Mouse (Mus musculus) neural tube, embryonic 10.5 days (tissue): ENCODE results near the gene Eci1.

Experiments used
- DNase-seq: peaks from one replicate; pipeline ENCODE4 v3.0.0-alpha.2; 2017; ENCODE audit warnings: low spot score; ENCODE audit errors: extremely low spot score

The Eci1 gene

DNA sequence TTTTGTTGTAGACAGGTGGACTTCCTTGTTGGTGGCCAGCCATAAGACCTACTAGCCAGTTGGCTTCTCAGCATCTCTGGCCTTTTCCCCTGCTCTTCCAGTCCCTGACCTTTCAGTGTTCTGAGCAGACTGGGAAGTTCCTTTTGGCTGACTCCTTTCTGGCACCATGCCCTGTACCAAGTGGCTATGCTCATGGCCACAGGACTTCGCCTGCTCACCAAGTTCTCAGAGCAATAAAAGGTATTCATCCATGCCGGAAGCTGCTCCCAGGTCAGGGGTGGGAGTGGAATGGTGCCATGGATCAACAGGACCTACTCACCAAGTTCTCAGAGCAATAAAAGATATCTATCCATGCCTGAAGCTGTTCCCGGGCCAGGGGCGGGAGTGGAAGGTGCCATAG, 46.1 kb downstream of the Eci1 start:
- DNase-seq = no peak

DNA sequence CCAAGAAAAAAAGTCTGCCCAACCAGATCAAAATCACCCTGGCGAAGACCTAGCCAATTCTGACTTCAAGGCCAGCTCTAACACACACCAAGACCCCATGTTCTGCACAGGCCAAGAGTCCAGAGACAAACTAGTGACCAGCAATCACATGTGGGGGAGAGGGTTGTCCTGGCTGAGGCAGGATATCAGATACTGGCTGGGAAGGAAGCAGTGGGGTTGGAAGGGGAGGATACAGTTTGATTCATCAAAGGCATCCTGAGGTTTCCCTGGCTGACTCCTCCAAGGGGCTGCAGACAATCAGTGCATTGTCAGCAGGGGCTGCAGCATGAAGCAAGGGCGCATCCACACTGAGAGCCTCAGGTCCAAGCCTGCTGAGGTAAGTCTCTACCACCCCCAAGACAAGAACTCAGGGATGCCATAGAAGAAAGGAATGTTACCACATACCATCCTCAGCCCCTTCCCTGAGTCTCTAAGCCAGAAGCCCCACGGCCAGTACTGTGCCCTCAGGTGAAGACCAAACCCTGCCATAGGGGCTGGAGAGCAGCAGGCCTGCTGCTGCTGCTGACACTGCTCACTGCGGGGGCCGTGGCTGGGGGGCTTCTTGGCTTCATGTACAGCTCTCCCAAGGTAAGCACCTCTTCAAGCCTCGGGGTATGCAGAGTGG, 47.3 kb downstream of the Eci1 start, which contains the start of gene Bricd5:
Gene Bricd5, plus strand, starts transcription at position 273 of the 664 bp plus-strand sequence.
- no peak for DNase-seq

GRCm38 (mm10) chr17:24474557-24474956, 48.1 kb downstream of the Eci1 start:
- DNase-seq = no peak

GRCm38 (mm10) chr17:24475586-24475985, 49.1 kb downstream of the Eci1 start:
- DNase-seq = no peak

GRCm38 (mm10) chr17:24476022-24476776, 49.8 kb downstream of the Eci1 start:
- DNase-seq = no peak

- DNase-seq = no peak
Measured at GRCm38 (mm10) chr17:24477053-24477984, 50.9 kb downstream of the Eci1 start.

GRCm38 (mm10) chr17:24477985-24478600, 51.7 kb downstream of the Eci1 start:
- no peak for DNase-seq

DNA sequence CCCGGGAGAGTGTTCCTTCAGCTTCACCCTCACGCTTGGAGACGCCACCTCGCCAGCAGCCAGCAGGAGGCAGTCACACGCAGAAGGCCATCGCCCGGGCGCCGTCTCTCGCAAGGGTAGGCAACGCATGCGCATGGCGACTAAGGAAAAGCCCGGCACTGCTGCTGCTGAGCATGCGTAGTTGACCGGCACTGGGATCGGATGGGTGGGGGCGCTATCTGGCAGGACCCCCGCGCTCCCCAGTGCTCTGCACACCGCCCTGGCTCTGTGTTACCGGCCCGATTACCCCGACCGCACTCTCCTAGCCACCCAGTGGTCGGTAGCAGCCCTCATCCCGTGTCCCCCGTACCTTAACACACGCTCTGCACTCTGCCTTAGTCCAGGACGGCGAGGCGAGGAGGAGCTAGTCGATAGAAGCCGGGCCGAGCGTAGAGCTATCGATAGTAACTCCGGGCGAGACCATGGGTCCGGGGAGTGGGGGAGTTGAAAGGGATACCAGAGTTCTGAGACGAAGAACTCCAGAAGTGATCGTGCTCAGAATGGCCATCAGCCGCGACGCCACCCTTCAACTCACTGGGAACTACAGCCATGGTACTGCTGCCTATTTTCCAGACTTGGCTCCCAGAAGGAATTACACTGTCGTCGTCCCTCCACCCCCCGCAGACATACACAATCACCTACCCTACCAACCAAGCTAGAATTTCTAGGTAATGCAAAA, 52.4 kb downstream of the Eci1 start, which contains the start of gene Mlst8:
Gene Mlst8, minus strand, starts transcription at position 416 of the 718 bp plus-strand sequence.
- DNase-seq = peak; percentile 99

- no peak for DNase-seq
Measured at GRCm38 (mm10) chr17:24479431-24479830, 53.0 kb downstream of the Eci1 start.

- DNase-seq = no peak
Measured at GRCm38 (mm10) chr17:24480201-24480826, 53.9 kb downstream of the Eci1 start.

DNA sequence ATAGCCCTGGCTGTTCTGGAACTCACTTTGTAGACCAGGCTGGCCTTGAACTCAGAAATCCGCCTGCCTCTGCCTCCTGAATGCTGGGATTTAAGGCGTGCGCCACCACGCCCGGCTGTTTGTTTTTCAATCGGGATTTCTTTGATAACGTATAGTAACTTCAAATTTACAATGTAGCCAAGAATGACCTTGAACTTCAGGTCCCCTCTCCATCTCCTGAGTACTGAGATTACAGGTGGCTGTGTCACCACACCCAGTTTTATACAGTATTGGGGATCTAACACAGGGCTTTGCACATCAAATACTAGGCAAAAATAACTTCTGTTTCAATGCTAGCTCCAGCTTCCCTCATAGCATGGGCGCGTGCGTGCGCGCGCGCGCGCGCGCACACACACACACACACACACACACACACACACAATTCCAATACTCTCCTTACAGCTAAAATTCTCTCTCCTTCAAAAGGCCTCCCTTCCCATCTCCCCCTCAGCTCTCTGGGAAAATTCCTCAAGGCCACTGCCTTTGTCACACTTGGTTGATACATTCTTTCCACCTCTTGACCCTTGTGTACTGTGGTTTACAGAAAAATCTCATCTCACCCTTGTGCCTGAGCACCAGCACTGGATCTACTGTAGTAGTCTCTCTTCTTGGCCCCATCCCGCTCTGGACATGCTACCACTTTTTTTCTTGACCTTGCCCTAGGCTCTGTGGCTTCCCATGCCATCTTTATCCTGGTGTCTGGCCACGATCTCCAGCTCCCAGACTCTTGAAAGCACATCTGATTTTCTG, 54.8 kb downstream of the Eci1 start:
- no peak for DNase-seq

DNA sequence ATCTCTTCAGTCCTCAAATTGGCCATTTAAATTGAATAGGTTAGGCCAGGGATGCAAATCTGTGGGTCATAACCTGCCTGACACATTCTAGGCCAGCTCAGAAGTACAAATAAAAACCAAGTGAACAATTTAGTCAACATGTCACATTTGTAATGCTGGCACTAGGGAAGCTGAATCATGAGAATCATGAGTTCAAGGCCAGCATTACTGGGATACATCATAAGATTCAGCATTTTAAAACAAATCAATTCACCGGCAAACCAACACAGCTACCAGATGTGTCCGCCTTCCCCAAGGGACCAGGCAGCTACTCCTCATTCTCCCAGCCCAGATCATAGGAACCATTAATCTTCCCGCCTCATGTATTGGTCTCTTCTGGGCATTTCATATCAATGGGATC, 57.1 kb downstream of the Eci1 start:
- DNase-seq = no peak

GRCm38 (mm10) chr17:24485090-24485860, 58.8 kb downstream of the Eci1 start:
- peak; percentile 14 for DNase-seq

DNA sequence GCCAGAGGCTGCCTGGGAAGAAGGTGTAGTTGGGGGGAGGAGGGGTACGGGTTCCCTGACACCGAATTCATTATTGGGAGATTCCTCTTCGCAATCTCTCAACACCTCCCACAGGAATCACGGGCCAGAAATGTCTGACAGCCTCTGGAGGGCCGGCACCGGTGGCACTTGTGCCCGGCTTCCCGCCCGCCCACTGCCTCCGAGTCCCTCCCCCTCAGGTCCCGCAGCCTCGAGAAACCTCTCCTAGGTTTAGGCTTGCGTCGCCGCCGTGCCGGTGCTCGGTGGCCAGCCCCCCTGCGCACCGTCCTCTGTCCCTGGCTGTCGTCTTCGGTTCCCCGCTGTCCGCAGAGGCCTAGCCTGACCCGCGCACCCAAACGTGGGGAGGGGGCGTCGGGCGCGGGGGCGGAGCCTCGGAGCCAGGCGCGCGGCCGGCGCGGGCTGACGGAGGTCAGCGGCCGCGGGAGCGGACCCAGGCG, 61.8 kb downstream of the Eci1 start, which contains the start of gene Caskin1:
Gene Caskin1, plus strand, starts transcription at position 416 of the 476 bp plus-strand sequence.
- DNase-seq = peak; percentile 60

DNA sequence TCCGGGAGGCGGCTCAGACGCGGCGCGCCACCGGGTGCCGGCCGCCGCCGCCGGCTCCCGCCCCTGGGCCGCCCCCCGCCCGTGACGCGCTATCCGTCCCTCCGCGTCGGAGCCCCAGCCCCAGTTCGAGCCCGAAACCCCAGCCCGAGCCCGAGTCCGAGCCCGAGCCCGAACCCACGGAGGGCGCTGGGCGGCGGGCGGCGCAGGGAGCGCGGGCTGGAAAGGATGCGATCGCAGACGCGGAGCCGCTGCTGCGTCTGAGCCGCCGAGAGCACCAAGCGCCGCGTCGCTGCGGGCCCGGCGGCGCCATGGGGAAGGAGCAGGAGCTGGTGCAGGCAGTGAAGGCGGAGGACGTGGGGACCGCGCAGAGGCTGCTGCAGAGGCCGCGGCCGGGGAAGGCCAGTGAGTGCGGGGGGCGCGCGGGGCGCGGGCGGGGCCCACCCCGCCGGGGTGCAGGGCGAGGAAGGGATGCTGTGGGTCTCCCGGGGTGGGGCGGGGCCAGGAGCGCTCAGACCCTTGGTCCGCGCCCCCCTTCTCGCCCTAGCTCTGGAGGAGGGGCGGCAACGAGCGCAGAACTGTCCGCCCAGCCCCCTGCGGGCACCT, 62.3 kb downstream of the Eci1 start:
- peak; percentile 70 for DNase-seq
